Mouse (Mus musculus) lung, postnatal 0 days (tissue): ENCODE data around the gene Dcst2. TPM values are rescaled to one million over a fixed set of nuclear protein-coding genes. Genes with fewer than 3 reads are reported as not detected.

ENCODE experiments used
- ATAC-seq: fragments of 200-750 bp; cut with Nextera tagmentation; 2 replicates; pipeline ENCODE4 v1.8.0; 2017; ENCODE audit warnings: moderate library complexity
- DNase-seq: peaks from one replicate; pipeline ENCODE4 v3.0.0-alpha.2; 2016; ENCODE audit warnings: low spot score
- H3K27ac ChIP-seq: fragments of 300-500 bp; sonication (generic); 2 replicates; pipeline ENCODE4 v1.5.1; 2014; ENCODE audit warnings: antibody characterized with exemption, mild to moderate bottlenecking, low read length, mixed read lengths
- H3K27me3 ChIP-seq: fragments of 300-500 bp; sonication (generic); replicated peaks from 2 replicates; pipeline ENCODE4 v1.6.1; 2014; ENCODE audit warnings: low read length, mixed read lengths; ENCODE audit not compliant: insufficient read depth
- H3K36me3 ChIP-seq: fragments of 300-500 bp; sonication (generic); 2 replicates; pipeline ENCODE4 v1.6.1; 2014; ENCODE audit warnings: low read length, mixed read lengths; ENCODE audit not compliant: insufficient read depth
- H3K4me1 ChIP-seq: fragments of 300-500 bp; sonication (generic); 2 replicates; pipeline ENCODE4 v1.6.1; 2014; ENCODE audit warnings: antibody characterized with exemption, low read depth, low read length, mixed read lengths; ENCODE audit not compliant: insufficient read depth
- H3K4me2 ChIP-seq: fragments of 300-500 bp; sonication (generic); replicated peaks from 2 replicates; pipeline ENCODE4 v1.6.1; 2014; ENCODE audit warnings: low read depth, mild to moderate bottlenecking, low read length, moderate library complexity, mixed read lengths
- H3K4me3 ChIP-seq: fragments of 300-500 bp; sonication (generic); 2 replicates; pipeline ENCODE4 v1.5.1; 2014; ENCODE audit warnings: low read depth, low read length
- H3K9ac ChIP-seq: fragments of 300-500 bp; sonication (generic); replicated peaks from 2 replicates; pipeline ENCODE4 v1.6.1; 2014; ENCODE audit warnings: low read depth, mild to moderate bottlenecking
- H3K9me3 ChIP-seq: fragments of 300-500 bp; sonication (generic); 2 replicates; pipeline ENCODE4 v1.6.1; 2016; ENCODE audit warnings: low read length, mixed read lengths
- CTCF ChIP-seq: IDR thresholded peaks from 2 replicates; pipeline ENCODE4 v1.5.1; 2016; ENCODE audit warnings: antibody characterized with exemption, mild to moderate bottlenecking
- EP300 ChIP-seq: IDR thresholded peaks from 2 replicates; pipeline ENCODE4 v1.6.1; 2016; ENCODE audit warnings: antibody characterized with exemption, mild to moderate bottlenecking, control low read depth
- WGBS: fragments of 180-500 bp; shearing (Covaris S2); extraction: QIAGEN DNeasy Blood & Tissue Kit; methylation state at CpG from one replicate; pipeline ENCODE4 v1.1.7; 2014; 5-methylcytosine and 5-hydroxymethylcytosine counted together
- polyA plus RNA-seq: library from polyadenylated mRNA; unstranded; fragments of >200 nt; fragmentation: Nextera tagmentation; extraction: Ambion mirVana; gene quantifications from 2 replicates; pipeline ENCODE4 v1.2.1, GENCODE M21; 2015

Dcst2 gene
- polyA plus RNA-seq, 1 experiment from 2014 or later: 0.16 TPM

DNA sequence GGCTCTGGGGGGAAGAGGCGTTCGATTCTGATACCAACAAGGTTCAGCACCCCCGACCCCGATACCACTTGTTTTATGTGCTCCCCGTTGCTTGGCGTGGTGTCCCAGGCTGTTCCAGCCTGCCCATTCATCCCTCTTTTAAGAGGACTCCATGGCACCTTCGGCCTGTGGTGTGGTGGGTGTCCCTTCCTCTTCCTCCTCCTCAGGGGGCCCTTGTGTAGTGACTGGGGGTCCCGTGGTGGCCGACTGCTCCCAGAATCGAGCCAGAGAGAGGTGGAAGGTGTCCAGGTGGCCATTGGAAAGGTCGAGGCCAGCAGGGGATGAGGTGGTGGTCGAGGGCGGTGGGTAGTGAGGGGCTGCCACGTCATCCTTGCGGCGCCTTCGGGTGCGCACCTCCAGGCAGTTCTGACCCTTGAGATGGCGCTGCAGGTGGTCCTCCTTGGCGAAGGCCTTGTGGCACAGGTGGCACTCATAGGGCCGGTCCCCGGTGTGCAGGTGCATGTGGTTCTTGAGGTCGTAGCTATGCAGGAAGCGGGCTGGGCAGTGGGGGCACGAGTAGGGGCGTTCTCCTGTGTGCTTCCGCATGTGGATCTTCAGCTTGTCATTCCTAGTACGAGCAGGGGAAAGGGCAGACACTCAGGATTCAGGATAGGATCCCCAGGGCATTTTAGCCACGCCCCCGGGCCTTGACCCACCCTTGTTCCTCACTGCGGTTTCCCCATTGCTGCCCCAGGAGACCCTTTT lies 17.8 kb downstream of the Dcst2 start:
- H3K4me3 ChIP-seq: no peak overlapping the region
- WGBS: 81% methylated on average over 31 of the region's 31 CpGs
- DNase-seq (no peak), ATAC-seq (no peak)
- H3K9me3 ChIP-seq: no peaks in the 10 kb centered on the region
- no peak overlapping the region for H3K4me2 ChIP-seq
- peaks cover 9% of the 10 kb centered on the region; the same call in 1 of the 2 replicates for H3K4me1 ChIP-seq
- TF ChIP-seq EP300: no peak
- TF ChIP-seq CTCF: no peak
- H3K27ac ChIP-seq: no peak overlapping the region
- H3K27me3 ChIP-seq: no peaks in the 10 kb centered on the region
- H3K9ac ChIP-seq: no peak overlapping the region
- H3K36me3 ChIP-seq: peaks cover 8% of the 10 kb centered on the region; the same call in 1 of the 2 replicates

DNA sequence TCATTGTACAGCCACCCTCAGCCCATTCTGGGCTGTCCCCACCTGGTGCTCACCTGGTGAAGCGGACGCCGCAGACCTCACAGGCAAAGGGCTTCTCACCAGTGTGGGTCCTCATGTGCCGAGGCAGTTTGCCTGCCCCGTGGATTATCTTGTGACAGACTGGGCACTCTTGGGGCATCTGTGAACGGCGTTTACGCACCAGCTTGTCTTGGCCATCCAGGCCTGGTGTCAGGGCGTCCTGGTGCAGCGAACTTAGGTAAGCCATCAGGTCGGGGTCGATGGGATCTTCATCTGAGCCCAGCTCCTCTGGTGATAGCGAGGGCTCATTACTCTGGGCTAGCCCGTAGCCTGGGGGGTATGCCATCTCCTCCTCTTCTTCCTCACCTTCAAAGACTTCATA lies 18.5 kb downstream of the Dcst2 start:
- DNase-seq: no peak
- no peak for TF ChIP-seq EP300
- no peak for TF ChIP-seq CTCF
- peaks cover 9% of the 10 kb centered on the region; the same call in 1 of the 2 replicates for H3K4me1 ChIP-seq
- H3K27me3 ChIP-seq: no peaks in the 10 kb centered on the region
- H3K4me2 ChIP-seq: no peak overlapping the region
- H3K4me3 ChIP-seq: no peak overlapping the region
- peaks cover 8% of the 10 kb centered on the region; the same call in 1 of the 2 replicates for H3K36me3 ChIP-seq
- H3K9me3 ChIP-seq: no peaks in the 10 kb centered on the region
- ATAC-seq: no peak
- H3K9ac ChIP-seq: no peak overlapping the region
- WGBS: 92% methylated on average over 14 of the region's 14 CpGs
- H3K27ac ChIP-seq: no peak overlapping the region

DNA sequence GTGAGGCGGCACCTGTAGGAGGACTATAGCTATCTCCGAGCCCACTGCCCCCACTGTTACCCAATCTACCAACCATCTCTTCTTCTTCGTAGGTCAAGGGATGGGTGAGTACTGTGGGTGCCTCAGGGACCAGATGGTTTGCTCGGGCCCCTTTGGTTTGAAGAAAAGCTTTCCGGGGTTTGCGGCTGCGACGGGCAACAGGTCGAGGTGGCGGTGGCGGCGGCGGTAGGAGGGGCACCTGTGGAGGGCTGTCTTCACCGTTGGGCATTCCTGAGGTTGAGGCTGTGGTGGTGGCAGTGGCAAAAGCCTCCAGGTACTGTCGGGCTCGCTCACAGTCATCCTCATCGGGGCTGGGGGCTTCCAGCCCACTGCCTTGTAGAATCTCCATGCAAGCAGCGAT lies 18.9 kb downstream of the Dcst2 start:
- DNase-seq: no peak
- no peaks in the 10 kb centered on the region for H3K27me3 ChIP-seq
- no peak overlapping the region for H3K27ac ChIP-seq
- H3K4me2 ChIP-seq: no peak overlapping the region
- TF ChIP-seq EP300 (no peak), CTCF (no peak)
- no peaks in the 10 kb centered on the region for H3K9me3 ChIP-seq
- peaks cover 8% of the 10 kb centered on the region; the same call in 1 of the 2 replicates for H3K36me3 ChIP-seq
- no peak overlapping the region for H3K4me3 ChIP-seq
- 93% methylated on average over 18 of the region's 18 CpGs for WGBS
- H3K9ac ChIP-seq: no peak overlapping the region
- ATAC-seq: no peak
- peaks cover 9% of the 10 kb centered on the region; the same call in 1 of the 2 replicates for H3K4me1 ChIP-seq

DNA sequence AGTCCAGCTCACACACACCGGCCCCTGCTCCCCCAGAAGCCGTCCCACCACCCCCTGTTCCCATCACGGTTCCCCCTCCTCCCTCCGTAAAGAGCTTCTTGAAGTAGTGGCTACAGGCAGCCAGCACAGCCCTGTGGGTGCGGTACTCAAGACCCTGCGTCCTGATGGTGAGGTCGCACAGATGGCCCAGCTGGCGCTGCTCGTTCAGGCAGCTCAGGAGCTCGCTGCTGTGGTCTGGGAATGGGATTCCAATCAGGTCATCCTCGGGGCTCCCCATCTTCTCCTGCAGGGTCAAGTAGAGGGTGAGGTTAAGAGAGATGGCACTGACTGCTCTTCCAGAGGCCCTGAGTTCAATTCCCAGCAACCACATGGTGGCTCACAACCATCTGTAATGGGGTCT lies 19.5 kb downstream of the Dcst2 start:
- no peak overlapping the region for H3K9ac ChIP-seq
- H3K4me3 ChIP-seq: no peak overlapping the region
- no peak overlapping the region for H3K27ac ChIP-seq
- 73% methylated on average over 11 of the region's 11 CpGs for WGBS
- ATAC-seq (no peak), DNase-seq (no peak)
- no peak overlapping the region for H3K4me2 ChIP-seq
- no peaks in the 10 kb centered on the region for H3K27me3 ChIP-seq
- peaks cover 8% of the 10 kb centered on the region; the same call in 1 of the 2 replicates for H3K36me3 ChIP-seq
- TF ChIP-seq CTCF (no peak), EP300 (no peak)
- no peaks in the 10 kb centered on the region for H3K9me3 ChIP-seq
- peaks cover 9% of the 10 kb centered on the region; the same call in 1 of the 2 replicates for H3K4me1 ChIP-seq

DNA sequence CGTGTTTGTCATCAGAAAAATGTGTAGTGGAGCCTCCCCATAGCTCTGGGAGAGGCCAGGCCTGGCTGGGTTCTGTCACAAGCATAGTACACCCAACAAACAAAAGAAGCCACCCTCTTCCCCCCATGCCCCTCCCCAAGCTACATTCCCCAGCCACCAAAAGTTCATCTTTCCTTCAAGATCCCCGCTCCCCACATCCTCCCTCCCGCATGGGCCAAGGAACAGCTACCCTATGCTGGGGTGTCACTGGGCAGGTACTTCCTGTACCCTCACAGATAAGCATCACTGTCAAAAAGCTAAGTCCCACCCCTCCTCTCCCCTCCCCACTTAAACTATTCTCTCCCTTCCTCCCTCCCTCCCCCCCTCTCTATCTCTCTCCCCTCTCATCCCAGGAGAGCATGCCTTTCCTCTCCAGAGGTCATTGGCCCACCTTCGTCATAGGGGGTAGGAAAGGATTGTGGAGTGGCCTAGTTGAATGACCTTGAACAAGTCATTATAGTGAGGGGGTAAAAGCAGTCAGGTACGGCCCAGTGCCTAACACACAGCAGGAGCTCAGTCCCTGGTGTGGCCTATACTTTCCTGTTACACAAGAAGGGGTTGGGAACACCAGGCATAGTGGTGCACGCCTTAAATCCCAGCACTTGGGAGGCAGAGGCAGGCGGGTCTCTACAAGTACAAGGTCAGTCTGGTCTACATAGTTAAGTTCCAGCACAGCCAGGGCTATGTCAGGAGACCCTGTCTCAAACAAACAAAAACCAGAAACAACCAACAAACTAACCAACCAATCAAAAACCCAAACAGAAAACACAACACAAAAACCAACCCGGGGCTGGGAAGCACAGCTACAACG lies 20.5 kb downstream of the Dcst2 start:
- DNase-seq (no peak), ATAC-seq (no peak)
- 87% methylated on average over 9 of the region's 9 CpGs for WGBS
- H3K36me3 ChIP-seq: peaks cover 8% of the 10 kb centered on the region; the same call in 1 of the 2 replicates
- no peak overlapping the region for H3K9ac ChIP-seq
- H3K4me1 ChIP-seq: peaks cover 16% of the 10 kb centered on the region; the same call in 1 of the 2 replicates
- no peak overlapping the region for H3K4me2 ChIP-seq
- H3K27ac ChIP-seq: no peak overlapping the region
- TF ChIP-seq EP300 (no peak), CTCF (no peak)
- no peaks in the 10 kb centered on the region for H3K27me3 ChIP-seq
- H3K9me3 ChIP-seq: no peaks in the 10 kb centered on the region
- no peak overlapping the region for H3K4me3 ChIP-seq

DNA sequence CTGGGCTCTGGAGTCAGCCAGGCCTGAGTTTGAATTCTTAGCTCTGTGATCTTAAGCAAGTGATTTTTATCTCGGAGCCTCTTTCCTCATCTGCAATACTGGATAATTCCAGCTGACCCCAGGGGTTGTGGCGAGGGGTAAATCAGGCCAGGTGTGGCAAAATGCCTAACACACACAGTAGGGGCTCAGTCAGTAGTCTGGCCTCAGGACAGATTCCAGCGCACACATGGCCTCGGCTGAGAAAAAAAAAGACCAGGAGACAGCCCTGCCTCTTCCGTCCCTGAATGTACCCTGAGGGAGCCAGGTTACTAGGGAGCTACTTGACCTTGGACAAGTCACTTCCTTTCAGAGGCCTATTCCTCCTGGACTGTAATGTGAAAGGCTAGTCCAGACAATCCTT lies 21.2 kb downstream of the Dcst2 start:
- ATAC-seq (no peak), DNase-seq (no peak)
- Histone ChIP-seq H3K9me3 (no peaks in the 10 kb centered on the region), H3K4me2 (no peak overlapping the region), H3K4me3 (no peak overlapping the region), H3K27ac (no peak overlapping the region), H3K4me1 (peaks cover 15% of the 10 kb centered on the region; the same call in 1 of the 2 replicates), H3K9ac (no peak overlapping the region), H3K36me3 (peaks cover 8% of the 10 kb centered on the region; the same call in 1 of the 2 replicates), H3K27me3 (no peaks in the 10 kb centered on the region)
- WGBS: 69% methylated on average over 5 of the region's 5 CpGs
- TF ChIP-seq EP300 (no peak), CTCF (no peak)
